Mouse (Mus musculus): Measurements from ENCODE around the gene Ppcdc.

DNA sequence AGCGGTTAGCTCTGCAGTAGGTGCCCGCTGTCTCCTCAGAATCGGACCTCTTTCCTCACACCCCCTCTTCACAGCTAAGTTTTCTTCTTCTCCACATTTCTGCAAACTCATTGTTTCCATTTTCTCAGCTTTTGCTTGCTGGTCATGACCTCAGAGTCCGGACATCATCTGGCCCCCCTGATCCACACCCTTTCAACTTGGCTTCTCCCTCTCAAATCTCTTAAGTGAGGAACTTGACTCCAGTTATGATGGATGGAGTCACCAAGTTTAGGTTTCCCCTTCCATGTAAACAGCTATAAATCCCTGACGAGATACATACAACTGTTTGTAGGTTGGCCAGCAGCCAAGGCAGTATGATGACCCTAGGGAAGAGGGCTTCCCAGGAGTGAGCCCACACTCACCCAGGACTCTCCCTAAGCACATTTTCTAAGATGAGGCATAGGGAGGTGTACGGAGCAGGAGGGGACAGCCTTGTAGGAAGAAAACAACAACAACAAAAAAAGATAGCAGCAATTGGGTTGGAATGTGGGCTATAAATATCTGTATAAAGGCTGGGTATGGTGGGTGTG lies 96.9 kb downstream of the Ppcdc start:
- no peak for TF ChIP-seq POLR2A (IDR thresholded peaks at IDR 0.05; ENCODE audit: borderline replicate concordance, control insufficient read depth, low read depth, low read length)
- no peak for TF ChIP-seq CTCF (IDR thresholded peaks at IDR 0.05; ENCODE audit: control insufficient read depth, insufficient read depth, low read length)

All from bone marrow, adult 2 months (tissue).